8 mouse cellular contexts compared by ENCODE assay signal in genomic region chr8:70682193-70682592, GRCm38 (mm10). TPM values are rescaled to one million over a fixed set of nuclear protein-coding genes. Genes with fewer than 3 reads are reported as not detected.
DNase-seq lines count a peak whose midpoint lies in the region; ATAC-seq and TF ChIP-seq lines count a peak whose summit lies in the region.

No protein-coding gene starts in this region.

- H3K9ac ChIP-seq in ES-Bruce4 (ENCODE audit: low read depth, poor library complexity, severe bottlenecking) = peak overlapping the region; percentile 22
- H3K9ac ChIP-seq in embryonic facial prominence, embryonic 14.5 days (ENCODE audit: low read depth, low read length) = peak overlapping the region; percentile 46
- H3K9ac ChIP-seq in liver, embryonic 13.5 days = peak overlapping the region; percentile 50

- WGBS in embryonic facial prominence, embryonic 14.5 days = 2% methylated on average over 15 of the region's 19 CpGs
- WGBS in liver, embryonic 13.5 days (ENCODE audit: insufficient replicate concordance) = 11% methylated on average over 19 of the region's 19 CpGs

- 0 out of 2 replicates have a peak overlapping the region, but pooled peaks have one; percentile 6 for H3K27ac ChIP-seq in ES-Bruce4 (ENCODE audit: insufficient read depth, low read length)
- H3K27ac ChIP-seq in embryonic facial prominence, embryonic 14.5 days (replicated peaks; ENCODE audit: low read depth, low read length) = peak overlapping the region; percentile 39; the same call in 1 of the 2 replicates
- H3K27ac ChIP-seq in liver, embryonic 13.5 days = peak overlapping the region; percentile 13; the same call in 1 of the 2 replicates

- peaks cover 4% of the 10 kb centered on the region for H3K4me1 ChIP-seq in ES-Bruce4 (ENCODE audit: control insufficient read depth, insufficient read depth, low read length)
- H3K4me1 ChIP-seq in embryonic facial prominence, embryonic 14.5 days (ENCODE audit: control insufficient read depth, insufficient read depth, low read length) = peaks cover 11% of the 10 kb centered on the region
- H3K4me1 ChIP-seq in liver, embryonic 13.5 days (replicated peaks) = peaks cover 55% of the 10 kb centered on the region

- peak overlapping the region; percentile 0; the same call in 1 of the 2 replicates for H3K4me3 ChIP-seq in ES-Bruce4 (ENCODE audit: low read depth, low read length)
- H3K4me3 ChIP-seq in embryonic facial prominence, embryonic 14.5 days (ENCODE audit: low read depth, low read length) = 0 out of 2 replicates have a peak overlapping the region, but pooled peaks have one; percentile 0
- 0 out of 2 replicates have a peak overlapping the region, but pooled peaks have one; percentile 6 for H3K4me3 ChIP-seq in liver, embryonic 13.5 days (replicated peaks)

- no peaks in the 10 kb centered on the region for H3K9me3 ChIP-seq in ES-Bruce4 (replicated peaks; ENCODE audit: control insufficient read depth, insufficient read depth, low read length, poor library complexity, severe bottlenecking)
- no peaks in the 10 kb centered on the region for H3K9me3 ChIP-seq in embryonic facial prominence, embryonic 14.5 days (ENCODE audit: control insufficient read depth, low read length)
- H3K9me3 ChIP-seq in liver, embryonic 13.5 days (replicated peaks) = no peaks in the 10 kb centered on the region

- peaks cover 16% of the 10 kb centered on the region; the same call in 1 of the 2 replicates for H3K36me3 ChIP-seq in ES-Bruce4 (ENCODE audit: control insufficient read depth, insufficient read depth, low read length, poor library complexity, severe bottlenecking)
- H3K36me3 ChIP-seq in embryonic facial prominence, embryonic 14.5 days (ENCODE audit: control insufficient read depth, insufficient read depth, low read length) = peaks cover 24% of the 10 kb centered on the region; the same call in 1 of the 2 replicates
- H3K36me3 ChIP-seq in liver, embryonic 13.5 days = peaks cover 32% of the 10 kb centered on the region

- TF ChIP-seq CTCF in ES-Bruce4 (IDR thresholded peaks at IDR 0.05; ENCODE audit: low read depth, low read length) = no peak

- peak; percentile 92 for DNase-seq in 3134 (ENCODE audit: extremely low read depth, insufficient read length, low spot score)
- peak; percentile 80 for DNase-seq in embryonic facial prominence, embryonic 14.5 days (ENCODE audit: low spot score)
- DNase-seq in heart, postnatal 14 days = peak; percentile 81 to 86
- DNase-seq in liver, embryonic 13.5 days = no peak
- peak; percentile 77 for DNase-seq in right cerebral cortex, postnatal 25 days
- DNase-seq in thymus, postnatal 36 days = no peak
- no peak for DNase-seq in cerebellum, adult 11 months

- ATAC-seq in embryonic facial prominence, embryonic 14.5 days (ENCODE audit: low read depth) = peak; percentile 69
- no peak for ATAC-seq in liver, embryonic 13.5 days (ENCODE audit: low read depth)

- intact Hi-C loops in heart, postnatal 14 days (cut with DNase I) = no loop called here

- no peak for TF ChIP-seq POLR2A in ES-Bruce4 (IDR thresholded peaks at IDR 0.05; ENCODE audit: insufficient read depth, low read length)

- peak overlapping the region; percentile 37 for H3K4me2 ChIP-seq in embryonic facial prominence, embryonic 14.5 days (ENCODE audit: low read depth, low read length)
- H3K4me2 ChIP-seq in liver, embryonic 13.5 days = peak overlapping the region; percentile 36

- no peak for TF ChIP-seq EP300 in ES-Bruce4 (IDR thresholded peaks at IDR 0.05; ENCODE audit: insufficient read depth, low read depth, low read length)

- H3K27me3 ChIP-seq in ES-Bruce4 (ENCODE audit: control insufficient read depth, insufficient read depth, low read length, poor library complexity, severe bottlenecking) = no peaks in the 10 kb centered on the region
- no peaks in the 10 kb centered on the region for H3K27me3 ChIP-seq in embryonic facial prominence, embryonic 14.5 days (replicated peaks; ENCODE audit: control insufficient read depth, insufficient read depth, low read length)
- peaks cover 12% of the 10 kb centered on the region for H3K27me3 ChIP-seq in liver, embryonic 13.5 days

RNA-seq across cellular contexts. Expression of gene Lsm4, which starts 9.1 kb away (rescaled TPM):
- 211 TPM in 2 replicates for polyA plus RNA-seq in ES-Bruce4 (2011; ENCODE audit: insufficient read depth, insufficient read length, low read depth, missing spikeins)
- 199 and 223 TPM in 2 replicates for polyA plus RNA-seq in embryonic facial prominence, embryonic 14.5 days (2014; fragmentation: Nextera tagmentation; extraction: Ambion mirVana)
- total RNA-seq in heart, postnatal 14 days (2021) = 10 to 100 TPM; 75.0 to 76.5 TPM
- polyA plus RNA-seq in liver, embryonic 13.5 days (2015; fragmentation: Nextera tagmentation; extraction: Ambion mirVana) = 185 and 200 TPM in 2 replicates

RNA-seq across cellular contexts. Expression of gene Jund, which starts 16.6 kb away (rescaled TPM):
- 56.6 and 66.4 TPM in 2 replicates for polyA plus RNA-seq in ES-Bruce4 (2011; ENCODE audit: insufficient read depth, insufficient read length, low read depth, missing spikeins)
- polyA plus RNA-seq in embryonic facial prominence, embryonic 14.5 days (2014; fragmentation: Nextera tagmentation; extraction: Ambion mirVana) = 103 and 121 TPM in 2 replicates
- total RNA-seq in heart, postnatal 14 days (2021) = 100 to 1,000 TPM; 159 to 162 TPM
- 17.9 and 22.0 TPM in 2 replicates for polyA plus RNA-seq in liver, embryonic 13.5 days (2015; fragmentation: Nextera tagmentation; extraction: Ambion mirVana)

RNA-seq across cellular contexts. Expression of gene Iqcn, which starts 21.1 kb away (rescaled TPM):
- polyA plus RNA-seq in ES-Bruce4 (2011; ENCODE audit: insufficient read depth, insufficient read length, low read depth, missing spikeins) = not detected in 2 replicates
- polyA plus RNA-seq in embryonic facial prominence, embryonic 14.5 days (2014; fragmentation: Nextera tagmentation; extraction: Ambion mirVana) = not detected in 2 replicates
- total RNA-seq in heart, postnatal 14 days (2021) = under 1 TPM; 0.10 to 0.12 TPM
- not detected in 2 replicates for polyA plus RNA-seq in liver, embryonic 13.5 days (2015; fragmentation: Nextera tagmentation; extraction: Ambion mirVana)

RNA-seq across cellular contexts. Expression of gene Pgpep1, which starts 22.0 kb away (rescaled TPM):
- 30.2 and 44.4 TPM in 2 replicates for polyA plus RNA-seq in ES-Bruce4 (2011; ENCODE audit: insufficient read depth, insufficient read length, low read depth, missing spikeins)
- polyA plus RNA-seq in embryonic facial prominence, embryonic 14.5 days (2014; fragmentation: Nextera tagmentation; extraction: Ambion mirVana) = 59.8 and 62.7 TPM in 2 replicates
- 10 to 100 TPM; 38.4 to 46.8 TPM for total RNA-seq in heart, postnatal 14 days (2021)
- polyA plus RNA-seq in liver, embryonic 13.5 days (2015; fragmentation: Nextera tagmentation; extraction: Ambion mirVana) = 17.9 and 19.5 TPM in 2 replicates

RNA-seq across cellular contexts. Expression of gene Gm3336, which starts 36.1 kb away (rescaled TPM):
- polyA plus RNA-seq in ES-Bruce4 (2011; ENCODE audit: insufficient read depth, insufficient read length, low read depth, missing spikeins) = 0.99 and 2.5 TPM in 2 replicates
- not detected in 2 replicates for polyA plus RNA-seq in embryonic facial prominence, embryonic 14.5 days (2014; fragmentation: Nextera tagmentation; extraction: Ambion mirVana)
- not detected for total RNA-seq in heart, postnatal 14 days (2021)
- polyA plus RNA-seq in liver, embryonic 13.5 days (2015; fragmentation: Nextera tagmentation; extraction: Ambion mirVana) = 0.14 TPM in 1 of 2 replicates, not detected in the other

Comparison
In these comparisons a context has a peak if more than half of its experiments do, and no peak if none do; other contexts are left out.
1. DNase-seq: peak in 3134 (single experiment), embryonic facial prominence, embryonic 14.5 days (single experiment), heart, postnatal 14 days (2 of 2) and right cerebral cortex, postnatal 25 days (single experiment); none in liver, embryonic 13.5 days (single experiment), thymus, postnatal 36 days (0 of 2) and cerebellum, adult 11 months (single experiment).
2. Peak in every context shown above with its lines, with median percentiles within 50 percentile points of each other: H3K27ac ChIP-seq, H3K4me3 ChIP-seq and H3K9ac ChIP-seq.